14 mouse cellular contexts compared by ENCODE assay signal in genomic region chr8:91592436-91593105, GRCm38 (mm10).
DNase-seq lines count a peak whose midpoint lies in the region; ATAC-seq and TF ChIP-seq lines count a peak whose summit lies in the region.
"Had no signal": no experiment of that assay in that cellular context is flagged by ENCODE, and none has a peak within 500 bp of the region (broad histone marks: within the 10 kb centered on the region; RNA-seq: fewer than 3 reads in every experiment).

No protein-coding gene starts in this region.

- no peaks in the 10 kb centered on the region for H3K27me3 ChIP-seq in kidney, embryonic 16.5 days (ENCODE audit: insufficient read depth, low read length)
- 0 out of 2 replicates have a peak, but pooled peaks cover 3% of the 10 kb centered on the region for H3K27me3 ChIP-seq in embryonic facial prominence, embryonic 12.5 days
- H3K27me3 ChIP-seq in midbrain, embryonic 16.5 days (ENCODE audit: control insufficient read depth, insufficient read depth, low read depth, low read length), result no peaks in the 10 kb centered on the region
- H3K27me3 ChIP-seq: heart, embryonic 15.5 days; hindbrain, embryonic 15.5 days; Patski had no signal

- no peak for ATAC-seq in kidney, embryonic 16.5 days (ENCODE audit: low FRiP score, low TSS enrichment)
- no peak for ATAC-seq in embryonic facial prominence, embryonic 12.5 days (ENCODE audit: insufficient number of reproducible peaks, insufficient read depth, low FRiP score, low TSS enrichment)
- no peak for ATAC-seq in midbrain, embryonic 16.5 days
- ATAC-seq: Patski had no signal

- no peak for DNase-seq in kidney, postnatal 4 days
- peak; percentile 60 for DNase-seq in brain, embryonic 14.5 days (ENCODE audit: low read depth)
- DNase-seq in layer of hippocampus, adult 9-10 months (ENCODE audit: low spot score), result no peak
- DNase-seq in thymus, postnatal 4 days, result no peak
- DNase-seq: cerebellum, postnatal 14 days; lung, postnatal 14 days; thymus, postnatal 14 days had no signal

- 26% methylated on average over 10 of the region's 10 CpGs for WGBS in kidney, embryonic 16.5 days
- WGBS in embryonic facial prominence, embryonic 12.5 days, result 16% methylated on average over 10 of the region's 10 CpGs
- WGBS in midbrain, embryonic 16.5 days, result 17% methylated on average over 10 of the region's 10 CpGs

- no peaks in the 10 kb centered on the region for H3K9me3 ChIP-seq in kidney, embryonic 16.5 days (ENCODE audit: low read length)
- H3K9me3 ChIP-seq in embryonic facial prominence, embryonic 12.5 days, result no peaks in the 10 kb centered on the region
- H3K9me3 ChIP-seq in midbrain, embryonic 16.5 days (replicated peaks; ENCODE audit: control insufficient read depth, low read length, poor library complexity, severe bottlenecking), result no peaks in the 10 kb centered on the region
- H3K9me3 ChIP-seq: forebrain, embryonic 10.5 days; heart, embryonic 15.5 days; hindbrain, embryonic 15.5 days had no signal

- no peak for TF ChIP-seq POLR2A in brain, embryonic 14.5 days (IDR thresholded peaks at IDR 0.05; ENCODE audit: borderline replicate concordance, extremely low read depth, insufficient read depth, insufficient read length, poor library complexity, severe bottlenecking)

- no peak overlapping the region for H3K4me3 ChIP-seq in kidney, embryonic 16.5 days (ENCODE audit: low read length)
- H3K4me3 ChIP-seq in embryonic facial prominence, embryonic 12.5 days, result no peak overlapping the region
- no peak overlapping the region for H3K4me3 ChIP-seq in midbrain, embryonic 16.5 days (ENCODE audit: low read depth, low read length)
- H3K4me3 ChIP-seq: forebrain, embryonic 10.5 days; heart, embryonic 15.5 days; hindbrain, embryonic 15.5 days had no signal

- no peaks in the 10 kb centered on the region for H3K36me3 ChIP-seq in kidney, embryonic 16.5 days (ENCODE audit: insufficient read depth, low read length)
- H3K36me3 ChIP-seq in embryonic facial prominence, embryonic 12.5 days, result no peaks in the 10 kb centered on the region
- H3K36me3 ChIP-seq in midbrain, embryonic 16.5 days (ENCODE audit: control insufficient read depth, insufficient read depth, low read length), result no peaks in the 10 kb centered on the region
- H3K36me3 ChIP-seq: forebrain, embryonic 10.5 days; heart, embryonic 15.5 days; hindbrain, embryonic 15.5 days had no signal

- peaks cover 14% of the 10 kb centered on the region for H3K4me1 ChIP-seq in kidney, embryonic 16.5 days (ENCODE audit: insufficient read depth, low read length)
- H3K4me1 ChIP-seq in embryonic facial prominence, embryonic 12.5 days, result peaks cover 17% of the 10 kb centered on the region
- peaks cover 18% of the 10 kb centered on the region for H3K4me1 ChIP-seq in midbrain, embryonic 16.5 days (ENCODE audit: control insufficient read depth, insufficient read depth, low read length)

- 0 out of 2 replicates have a peak overlapping the region, but pooled peaks have one; percentile 8 for H3K4me2 ChIP-seq in kidney, embryonic 16.5 days (replicated peaks; ENCODE audit: low read depth, low read length)
- peak overlapping the region; percentile 26 for H3K4me2 ChIP-seq in embryonic facial prominence, embryonic 12.5 days (replicated peaks)
- H3K4me2 ChIP-seq in midbrain, embryonic 16.5 days (ENCODE audit: low read length), result peak overlapping the region; percentile 6; the same call in 1 of the 2 replicates
- H3K4me2 ChIP-seq: heart, embryonic 15.5 days had no signal

- no peak for TF ChIP-seq CTCF in brain, embryonic 14.5 days (IDR thresholded peaks at IDR 0.05; ENCODE audit: borderline replicate concordance, extremely low read depth, insufficient read depth, insufficient read length)

- H3K27ac ChIP-seq in kidney, embryonic 16.5 days (ENCODE audit: low read length), result no peak overlapping the region
- H3K27ac ChIP-seq in embryonic facial prominence, embryonic 12.5 days, result no peak overlapping the region; the same call in 1 of the 2 replicates
- H3K27ac ChIP-seq in midbrain, embryonic 16.5 days (ENCODE audit: low read length), result no peak overlapping the region
- H3K27ac ChIP-seq: forebrain, embryonic 10.5 days; heart, embryonic 15.5 days; hindbrain, embryonic 15.5 days had no signal

- no peak overlapping the region for H3K9ac ChIP-seq in kidney, embryonic 16.5 days (replicated peaks; ENCODE audit: low read length)
- H3K9ac ChIP-seq in embryonic facial prominence, embryonic 12.5 days, result no peak overlapping the region
- no peak overlapping the region for H3K9ac ChIP-seq in midbrain, embryonic 16.5 days (ENCODE audit: low read depth, low read length)
- H3K9ac ChIP-seq: heart, embryonic 15.5 days; hindbrain, embryonic 15.5 days had no signal
